Mouse (Mus musculus) hindbrain, embryonic 11.5 days (tissue): ENCODE data around the gene Krtap5-1. TPM values are rescaled to one million over a fixed set of nuclear protein-coding genes. Genes with fewer than 3 reads are reported as not detected.
"Not testable (repeated sequence)": the region's sequence is repeated elsewhere in the genome, so short reads cannot be mapped to it uniquely, and the experiment has no call there.

Experiments
- ATAC-seq: fragments of 200-750 bp; cut with Nextera tagmentation; 2 replicates; pipeline ENCODE4 v1.8.0; 2017; ENCODE audit warnings: mild to moderate bottlenecking, moderate TSS enrichment, moderate library complexity; ENCODE audit not compliant: low FRiP score
- DNase-seq: peaks from one replicate; pipeline ENCODE4 v3.0.0-alpha.2; 2015; ENCODE audit warnings: low spot score
- H3K27ac ChIP-seq: fragments of 300-500 bp; sonication (generic); 2 replicates; pipeline ENCODE4 v1.5.1; 2014; ENCODE audit warnings: mild to moderate bottlenecking, low read depth, low read length
- H3K27me3 ChIP-seq: fragments of 300-500 bp; sonication (generic); 2 replicates; pipeline ENCODE4 v1.6.1; 2014; ENCODE audit warnings: mild to moderate bottlenecking, low read length, moderate library complexity, mixed read lengths; ENCODE audit not compliant: control insufficient read depth, insufficient read depth
- H3K36me3 ChIP-seq: fragments of 300-500 bp; sonication (generic); 2 replicates; pipeline ENCODE4 v1.6.1; 2014; ENCODE audit warnings: mild to moderate bottlenecking, low read length, moderate library complexity, mixed read lengths; ENCODE audit not compliant: control insufficient read depth, insufficient read depth
- H3K4me1 ChIP-seq: fragments of 300-500 bp; sonication (generic); replicated peaks from 2 replicates; pipeline ENCODE4 v1.6.1; 2014; ENCODE audit warnings: low read length, mixed read lengths; ENCODE audit not compliant: control insufficient read depth, insufficient read depth
- H3K4me2 ChIP-seq: fragments of 300-500 bp; sonication (generic); replicated peaks from 2 replicates; pipeline ENCODE4 v1.6.1; 2014; ENCODE audit warnings: mild to moderate bottlenecking, low read depth, low read length
- H3K4me3 ChIP-seq: fragments of 300-500 bp; sonication (generic); 2 replicates; pipeline ENCODE4 v1.5.1; 2014; ENCODE audit warnings: low read depth, low read length
- H3K9ac ChIP-seq: fragments of 300-500 bp; sonication (generic); 2 replicates; pipeline ENCODE4 v1.6.1; 2014; ENCODE audit warnings: low read depth, low read length
- H3K9me3 ChIP-seq: fragments of 300-500 bp; sonication (generic); 2 replicates; pipeline ENCODE4 v1.6.1; 2016; ENCODE audit warnings: low read length; ENCODE audit not compliant: control insufficient read depth
- WGBS: fragments of 180-500 bp; shearing (Covaris S2); extraction: QIAGEN DNeasy Blood & Tissue Kit; methylation state at CpG from one replicate; pipeline ENCODE4 v1.1.7; 2014; 5-methylcytosine and 5-hydroxymethylcytosine counted together
- polyA plus RNA-seq: library from polyadenylated mRNA; unstranded; fragments of >200 nt; fragmentation: Nextera tagmentation; extraction: Ambion mirVana; gene quantifications from 2 replicates; pipeline ENCODE4 v1.2.1, GENCODE M21; 2014

Krtap5-1 gene
- polyA plus RNA-seq, 1 experiment from 2014 or later = not detected

DNA sequence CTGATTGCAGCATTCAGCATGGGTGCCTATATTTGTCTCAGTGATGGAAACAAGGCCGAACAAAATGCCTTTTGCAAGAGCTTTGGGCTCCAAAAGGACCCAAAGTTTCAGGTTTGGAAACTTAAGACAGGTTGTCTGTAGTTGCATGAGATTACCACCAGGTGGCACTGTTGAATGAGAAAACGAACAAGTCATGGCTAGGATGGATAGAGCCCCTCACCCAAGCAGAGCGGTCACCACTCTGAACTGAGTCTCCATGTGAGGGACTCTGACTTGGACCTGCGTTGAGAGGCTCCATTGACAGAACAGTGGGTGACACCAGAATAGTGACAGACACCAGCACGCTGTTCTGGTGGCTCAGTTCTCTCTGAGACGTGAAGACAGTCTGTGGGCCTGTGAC is 19.6 kb upstream of the Krtap5-1 start:
- Histone ChIP-seq H3K27me3 (no peaks in the 10 kb centered on the region), H3K9ac (no peak overlapping the region), H3K4me3 (no peak overlapping the region), H3K9me3 (no peaks in the 10 kb centered on the region), H3K4me2 (no peak overlapping the region), H3K4me1 (no peaks in the 10 kb centered on the region), H3K36me3 (no peaks in the 10 kb centered on the region), H3K27ac (no peak overlapping the region)
- DNase-seq = peak; percentile 71
- ATAC-seq = 0 out of 2 replicates have a peak, but pooled peaks have one; percentile 27
- WGBS = 43% methylated on average over 6 of the region's 6 CpGs

DNA sequence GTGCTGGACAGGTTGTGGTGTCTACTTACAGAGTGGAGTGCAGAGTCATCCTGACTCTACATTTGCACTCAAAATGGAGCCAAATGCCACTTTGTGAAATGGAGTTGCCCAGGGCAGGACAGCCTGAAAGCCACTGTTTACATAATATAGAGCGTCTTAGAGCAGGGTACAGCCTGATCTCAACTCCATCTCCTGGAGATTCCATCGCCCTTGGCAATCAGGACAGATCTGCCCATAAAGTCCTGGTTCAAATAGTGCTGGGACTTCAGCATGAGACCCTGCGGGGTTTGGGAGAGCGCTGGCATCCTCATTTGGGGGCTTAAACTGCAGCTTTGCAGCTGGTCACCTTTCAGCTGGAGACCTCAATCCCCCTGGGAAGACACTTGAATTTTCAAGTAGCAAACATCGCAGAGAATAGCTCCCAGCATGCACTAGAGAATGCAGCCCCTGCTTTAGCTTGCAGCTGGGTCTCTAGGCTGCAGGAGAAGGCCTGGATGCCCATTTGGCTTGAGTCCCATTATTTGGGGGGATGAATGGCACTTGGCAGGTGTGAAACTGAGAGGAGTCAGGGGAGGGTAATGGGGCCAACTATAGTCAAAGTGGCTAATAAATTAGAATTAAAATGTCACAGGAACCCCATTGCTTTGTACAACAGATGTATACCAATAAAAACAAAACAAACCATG is 17.8 kb upstream of the Krtap5-1 start:
- 50% methylated on average over 5 of the region's 5 CpGs for WGBS
- Histone ChIP-seq H3K36me3 (no peaks in the 10 kb centered on the region), H3K27me3 (no peaks in the 10 kb centered on the region), H3K27ac (no peak overlapping the region), H3K9me3 (no peaks in the 10 kb centered on the region), H3K9ac (no peak overlapping the region), H3K4me1 (no peaks in the 10 kb centered on the region), H3K4me3 (no peak overlapping the region), H3K4me2 (no peak overlapping the region)
- DNase-seq (no peak), ATAC-seq (no peak)

DNA sequence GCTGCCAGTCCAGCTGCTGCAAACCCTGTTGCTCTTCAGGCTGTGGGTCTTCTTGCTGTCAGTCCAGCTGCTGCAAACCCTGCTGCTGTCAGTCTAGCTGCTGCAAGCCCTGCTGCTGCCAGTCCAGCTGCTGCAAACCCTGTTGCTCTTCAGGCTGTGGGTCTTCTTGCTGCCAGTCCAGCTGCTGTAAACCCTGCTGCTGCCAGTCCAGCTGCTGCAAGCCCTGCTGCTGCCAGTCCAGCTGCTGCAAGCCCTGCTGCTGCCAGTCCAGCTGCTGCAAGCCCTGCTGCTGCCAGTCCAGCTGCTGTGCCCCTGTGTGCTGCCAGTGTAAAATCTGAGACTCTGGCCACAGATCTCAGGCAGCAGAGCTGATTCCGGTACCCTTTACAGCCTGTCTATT is 7.0 kb upstream of the Krtap5-1 start:
- H3K4me1 ChIP-seq, H3K4me3 ChIP-seq, H3K27ac ChIP-seq, H3K4me2 ChIP-seq, H3K27me3 ChIP-seq, H3K36me3 ChIP-seq, DNase-seq, ATAC-seq, H3K9me3 ChIP-seq, H3K9ac ChIP-seq: not testable (repeated sequence)
- WGBS = 84% methylated on average over 1 of the region's 1 CpGs

DNA sequence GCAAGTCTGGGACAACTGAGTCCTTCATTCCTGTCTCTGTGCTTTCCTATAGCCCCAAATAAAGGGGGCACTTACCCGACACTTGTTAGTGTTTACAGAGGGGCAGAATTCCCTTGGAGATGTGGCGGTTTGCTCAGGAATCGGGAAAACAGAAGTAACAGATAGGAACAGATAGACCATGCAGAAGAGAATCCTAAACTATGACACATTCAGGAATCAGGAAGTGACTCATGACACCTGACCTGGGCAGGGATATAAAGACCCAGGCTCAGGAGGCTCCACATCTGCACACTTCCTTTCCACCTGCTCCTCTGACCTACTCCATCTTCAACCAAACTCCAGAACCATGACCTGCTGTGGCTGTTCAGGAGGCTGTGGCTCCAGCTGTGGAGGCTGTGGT is 6.3 kb upstream of the Krtap5-1 start, which contains the start of gene Krtap5-4:
Krtap5-4 (plus strand) TSS at position 301 of the 400 bp plus-strand sequence.
- H3K36me3 ChIP-seq = no peaks in the 10 kb centered on the region
- H3K27ac ChIP-seq = no peak within 1 kb of the TSS
- DNase-seq (no peak), ATAC-seq (no peak)
- H3K9me3 ChIP-seq = no peaks in the 10 kb centered on the region
- H3K4me3 ChIP-seq = no peak within 1 kb of the TSS
- no peak within 1 kb of the TSS for H3K9ac ChIP-seq
- H3K4me2 ChIP-seq = no peak within 1 kb of the TSS
- H3K4me1 ChIP-seq = no peaks in the 10 kb centered on the region
- no peaks in the 10 kb centered on the region for H3K27me3 ChIP-seq
- 76% methylated on average over 3 of the region's 3 CpGs for WGBS

DNA sequence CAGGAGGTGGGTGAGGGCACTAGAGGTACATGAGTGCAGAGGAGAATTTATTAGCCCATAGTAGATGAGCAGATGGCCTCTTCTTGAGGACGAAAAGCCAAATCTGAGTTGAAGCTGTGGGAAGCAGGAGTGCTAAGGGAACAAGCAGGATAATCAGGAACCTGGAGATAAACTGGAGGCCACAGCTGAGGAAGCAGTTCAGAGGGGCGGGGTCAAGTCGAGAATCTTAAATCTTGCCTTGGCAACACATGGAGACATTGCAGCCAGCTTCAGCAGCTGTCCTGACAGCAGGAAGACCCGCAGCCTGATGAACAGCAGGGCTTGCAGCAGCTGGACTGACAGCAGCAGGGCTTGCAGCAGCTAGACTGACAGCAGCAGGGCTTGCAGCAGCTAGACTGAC is 810 bp downstream of the Krtap5-1 start:
- DNase-seq, ATAC-seq, H3K27me3 ChIP-seq, H3K4me2 ChIP-seq, H3K27ac ChIP-seq, H3K9me3 ChIP-seq, H3K36me3 ChIP-seq, H3K4me1 ChIP-seq, H3K9ac ChIP-seq, H3K4me3 ChIP-seq: not testable (repeated sequence)
- WGBS = 38% methylated on average over 4 of the region's 4 CpGs

DNA sequence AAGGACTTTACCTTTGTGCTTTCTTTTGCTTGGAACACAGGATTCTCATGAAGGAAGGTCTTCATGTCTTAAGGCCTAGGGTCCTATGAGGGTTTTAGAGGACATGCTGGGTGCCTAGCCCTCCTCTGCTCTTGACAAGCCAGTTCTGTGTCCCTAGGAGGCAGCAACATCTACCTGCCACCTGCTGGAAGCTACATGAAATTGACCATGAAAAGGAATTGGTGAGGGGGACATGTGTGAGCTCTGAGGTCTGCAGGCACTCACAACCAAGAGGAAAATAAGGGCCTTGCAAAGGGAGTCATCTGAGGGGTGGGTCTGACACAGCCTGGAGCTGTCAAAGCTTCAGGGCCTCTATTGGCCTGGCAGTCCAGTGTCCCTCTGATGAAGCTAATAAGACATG is 1.5 kb downstream of the Krtap5-1 start:
- ATAC-seq = no peak
- Histone ChIP-seq H3K36me3 (no peaks in the 10 kb centered on the region), H3K27me3 (no peaks in the 10 kb centered on the region)

DNA sequence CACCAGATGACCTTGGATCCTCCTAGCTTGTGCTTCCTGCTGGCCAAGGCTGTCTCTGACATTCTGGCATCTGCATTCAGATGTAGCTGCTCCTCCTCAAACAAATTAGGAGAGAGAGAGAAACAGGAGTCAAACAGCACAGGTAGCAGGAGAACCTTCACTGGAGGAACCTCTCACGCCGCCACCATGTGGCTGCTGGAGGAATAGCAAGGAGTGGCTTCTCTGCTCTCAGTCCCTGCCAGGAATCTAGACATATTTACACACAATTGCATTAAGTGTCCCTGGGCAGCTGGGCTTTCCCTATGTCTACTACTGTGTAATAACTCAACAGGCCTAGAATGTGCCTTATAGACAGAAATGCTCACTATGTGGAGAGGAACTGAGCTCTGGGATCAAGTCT is 3.1 kb downstream of the Krtap5-1 start:
- peak; percentile 62 for DNase-seq
- H3K27ac ChIP-seq, H3K9ac ChIP-seq, H3K36me3 ChIP-seq, H3K4me3 ChIP-seq, H3K4me1 ChIP-seq, ATAC-seq, H3K9me3 ChIP-seq, H3K27me3 ChIP-seq, H3K4me2 ChIP-seq: not testable (repeated sequence)
- WGBS = 0% methylated on average over 2 of the region's 2 CpGs

More for the DNA sequence above, 1.5 kb downstream of the Krtap5-1 start:
- Histone ChIP-seq H3K27ac (no peak overlapping the region), H3K9ac (no peak overlapping the region), H3K9me3 (no peaks in the 10 kb centered on the region), H3K4me3 (no peak overlapping the region), H3K4me1 (no peaks in the 10 kb centered on the region), H3K4me2 (no peak overlapping the region)
- DNase-seq = no peak

DNA sequence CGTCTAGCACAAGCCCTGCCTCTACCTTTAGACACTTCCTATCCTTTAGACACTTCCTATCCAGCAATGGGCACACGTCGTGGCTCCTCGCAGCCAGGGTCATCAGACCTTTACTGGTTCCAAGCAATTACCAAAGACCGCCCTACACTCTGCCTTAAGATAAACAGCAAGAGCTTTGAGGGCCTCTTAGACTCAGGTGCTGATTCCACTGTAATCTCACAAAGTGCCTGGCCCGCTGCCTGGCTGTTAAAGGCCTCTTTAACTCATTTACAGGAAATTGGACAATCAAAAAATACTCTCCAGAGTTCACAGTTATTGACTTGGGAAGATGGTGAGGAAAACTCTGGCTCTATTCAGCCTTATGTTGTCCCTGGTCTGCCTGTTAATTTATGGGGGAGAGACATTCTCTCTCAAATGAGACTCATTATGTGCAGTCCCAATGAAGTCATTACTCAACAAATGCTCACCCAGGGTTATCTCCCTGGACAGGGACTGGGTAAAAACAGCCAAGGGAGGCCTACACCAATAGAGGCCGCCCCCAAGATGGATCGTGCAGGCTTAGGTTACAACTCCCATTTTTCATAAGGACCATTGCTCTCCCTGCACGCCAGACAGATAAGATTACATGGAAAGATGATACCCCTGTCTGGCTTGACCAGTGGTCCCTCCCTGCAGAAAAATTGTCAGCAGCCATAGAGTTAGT is 10.9 kb downstream of the Krtap5-1 start:
- H3K9ac ChIP-seq, DNase-seq, H3K27me3 ChIP-seq, ATAC-seq, H3K9me3 ChIP-seq, H3K36me3 ChIP-seq, H3K4me1 ChIP-seq, H3K27ac ChIP-seq, H3K4me2 ChIP-seq, H3K4me3 ChIP-seq: not testable (repeated sequence)
- 77% methylated on average over 9 of the region's 9 CpGs for WGBS
